Mouse (Mus musculus) lung, embryonic 14.5 days (tissue): ENCODE results near the gene Metrnl. TPM values are rescaled to one million over a fixed set of nuclear protein-coding genes. Genes with fewer than 3 reads are reported as not detected.

Experiments
- ATAC-seq: fragments of 200-750 bp; cut with Nextera tagmentation; 2 replicates; pipeline ENCODE4 v1.8.0; 2017; ENCODE audit warnings: mild to moderate bottlenecking, moderate TSS enrichment, moderate library complexity; ENCODE audit not compliant: insufficient read depth
- DNase-seq: peaks from one replicate; pipeline ENCODE4 v3.0.0-alpha.2; 2015
- H3K27ac ChIP-seq: fragments of 300-500 bp; sonication (generic); 2 replicates; pipeline ENCODE4 v1.5.1; 2014; ENCODE audit warnings: low read depth, mild to moderate bottlenecking, moderate library complexity
- H3K27me3 ChIP-seq: fragments of 300-500 bp; sonication (generic); 2 replicates; pipeline ENCODE4 v1.6.1; 2014; ENCODE audit warnings: low read length, control low read depth; ENCODE audit not compliant: insufficient read depth
- H3K36me3 ChIP-seq: fragments of 300-500 bp; sonication (generic); 2 replicates; pipeline ENCODE4 v1.6.1; 2014; ENCODE audit warnings: control low read depth; ENCODE audit not compliant: insufficient read depth
- H3K4me1 ChIP-seq: fragments of 300-500 bp; sonication (generic); 2 replicates; pipeline ENCODE4 v1.6.1; 2014; ENCODE audit warnings: antibody characterized with exemption, control low read depth; ENCODE audit not compliant: insufficient read depth
- H3K4me2 ChIP-seq: fragments of 300-500 bp; sonication (generic); 2 replicates; pipeline ENCODE4 v1.6.1; 2014; ENCODE audit warnings: mild to moderate bottlenecking
- H3K4me3 ChIP-seq: fragments of 300-500 bp; sonication (generic); 2 replicates; pipeline ENCODE4 v1.5.1; 2014; ENCODE audit warnings: low read depth, low read length
- H3K9ac ChIP-seq: fragments of 300-500 bp; sonication (generic); 2 replicates; pipeline ENCODE4 v1.6.1; 2014
- H3K9me3 ChIP-seq: fragments of 300-500 bp; sonication (generic); 2 replicates; pipeline ENCODE4 v1.6.1; 2016; ENCODE audit warnings: low read depth, low read length, control low read depth
- CTCF ChIP-seq: IDR thresholded peaks from 2 replicates; pipeline ENCODE4 v1.5.1; 2016; ENCODE audit warnings: antibody characterized with exemption, low read depth
- WGBS: fragments of 180-500 bp; shearing (Covaris S2); extraction: QIAGEN DNeasy Blood & Tissue Kit; methylation state at CpG from one replicate; pipeline ENCODE4 v1.1.7; 2014; 5-methylcytosine and 5-hydroxymethylcytosine counted together
- polyA plus RNA-seq: library from polyadenylated mRNA; unstranded; fragments of >200 nt; fragmentation: Nextera tagmentation; extraction: Ambion mirVana; gene quantifications from 2 replicates; pipeline ENCODE4 v1.2.1, GENCODE M21; 2014

Metrnl gene
- 18.6 and 20.2 TPM in 2 replicates for polyA plus RNA-seq

GRCm38 (mm10) chr11:121701244-121701643, at the start of gene Metrnl:
TSS of gene Metrnl (plus strand) at chr11:121701544.
- H3K36me3 ChIP-seq, result no peaks in the 10 kb centered on the region
- H3K27ac ChIP-seq, result peak within 1 kb of the TSS; percentile 76
- peak within 1 kb of the TSS; percentile 66 for H3K9ac ChIP-seq
- no peak for TF ChIP-seq CTCF
- H3K27me3 ChIP-seq, result peaks cover 3% of the 10 kb centered on the region; the same call in 1 of the 2 replicates
- ATAC-seq, result no peak
- H3K9me3 ChIP-seq, result no peaks in the 10 kb centered on the region
- no peak for DNase-seq
- peaks cover 4% of the 10 kb centered on the region; the same call in 1 of the 2 replicates for H3K4me1 ChIP-seq
- peak within 1 kb of the TSS; percentile 88 for H3K4me2 ChIP-seq
- H3K4me3 ChIP-seq, result peak within 1 kb of the TSS; percentile 73
- WGBS, result 86% methylated on average over 5 of the region's 5 CpGs

DNA sequence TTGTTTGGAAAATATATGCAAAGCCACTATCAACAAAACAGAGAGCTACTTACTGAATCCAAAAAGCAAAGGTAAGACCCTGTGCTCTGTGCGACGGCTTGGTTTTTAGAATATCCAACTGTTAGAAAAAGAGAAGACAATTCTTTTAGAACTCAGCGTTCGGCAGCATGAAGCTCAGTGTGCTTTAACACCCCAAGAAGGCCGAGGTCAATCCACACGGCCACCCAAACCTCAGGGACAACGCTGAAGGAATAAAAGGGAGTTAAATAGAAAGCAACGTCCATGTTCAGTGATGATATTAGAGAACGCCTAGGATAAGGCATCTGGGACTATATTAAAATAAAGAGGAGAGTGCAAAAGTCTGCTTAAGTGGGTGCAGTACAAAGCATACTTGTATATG, 49.8 kb upstream of the Metrnl start:
- Histone ChIP-seq H3K9me3 (no peaks in the 10 kb centered on the region), H3K4me1 (no peaks in the 10 kb centered on the region), H3K4me3 (no peak overlapping the region), H3K36me3 (peaks cover 8% of the 10 kb centered on the region; the same call in 1 of the 2 replicates), H3K27ac (no peak overlapping the region), H3K27me3 (no peaks in the 10 kb centered on the region), H3K4me2 (no peak overlapping the region), H3K9ac (no peak overlapping the region)
- ATAC-seq (no peak), DNase-seq (no peak)
- no peak for TF ChIP-seq CTCF
- WGBS, result 93% methylated on average over 9 of the region's 9 CpGs

- 90% methylated on average over 5 of the region's 5 CpGs for WGBS
Observed at GRCm38 (mm10) chr11:121651983-121652382, 49.4 kb upstream of the Metrnl start.

GRCm38 (mm10) chr11:121652547-121653305, 48.6 kb upstream of the Metrnl start:
- peak; percentile 82 for DNase-seq
- no peak for ATAC-seq
- TF ChIP-seq CTCF, result peak; percentile 65
- Histone ChIP-seq H3K4me2 (no peak overlapping the region), H3K4me1 (no peaks in the 10 kb centered on the region), H3K4me3 (no peak overlapping the region), H3K36me3 (peaks cover 8% of the 10 kb centered on the region; the same call in 1 of the 2 replicates), H3K9me3 (no peaks in the 10 kb centered on the region), H3K27me3 (no peaks in the 10 kb centered on the region), H3K9ac (no peak overlapping the region), H3K27ac (no peak overlapping the region)
- 43% methylated on average over 10 of the region's 10 CpGs for WGBS

More at GRCm38 (mm10) chr11:121651983-121652382, 49.4 kb upstream of the Metrnl start:
- H3K4me3 ChIP-seq, result no peak overlapping the region
- H3K27ac ChIP-seq, result no peak overlapping the region
- TF ChIP-seq CTCF, result no peak
- DNase-seq (no peak), ATAC-seq (no peak)
- H3K36me3 ChIP-seq, result peaks cover 8% of the 10 kb centered on the region; the same call in 1 of the 2 replicates
- no peaks in the 10 kb centered on the region for H3K27me3 ChIP-seq
- no peaks in the 10 kb centered on the region for H3K4me1 ChIP-seq
- H3K9me3 ChIP-seq, result no peaks in the 10 kb centered on the region
- no peak overlapping the region for H3K9ac ChIP-seq
- no peak overlapping the region for H3K4me2 ChIP-seq

GRCm38 (mm10) chr11:121653631-121654030, 47.7 kb upstream of the Metrnl start:
- ATAC-seq, result no peak
- Histone ChIP-seq H3K27me3 (no peaks in the 10 kb centered on the region), H3K27ac (no peak overlapping the region), H3K4me1 (no peaks in the 10 kb centered on the region), H3K36me3 (peaks cover 4% of the 10 kb centered on the region; the same call in 1 of the 2 replicates), H3K4me2 (no peak overlapping the region), H3K4me3 (no peak overlapping the region), H3K9ac (no peak overlapping the region), H3K9me3 (no peaks in the 10 kb centered on the region)
- 73% methylated on average over 4 of the region's 4 CpGs for WGBS
- no peak for DNase-seq
- TF ChIP-seq CTCF, result no peak

DNA sequence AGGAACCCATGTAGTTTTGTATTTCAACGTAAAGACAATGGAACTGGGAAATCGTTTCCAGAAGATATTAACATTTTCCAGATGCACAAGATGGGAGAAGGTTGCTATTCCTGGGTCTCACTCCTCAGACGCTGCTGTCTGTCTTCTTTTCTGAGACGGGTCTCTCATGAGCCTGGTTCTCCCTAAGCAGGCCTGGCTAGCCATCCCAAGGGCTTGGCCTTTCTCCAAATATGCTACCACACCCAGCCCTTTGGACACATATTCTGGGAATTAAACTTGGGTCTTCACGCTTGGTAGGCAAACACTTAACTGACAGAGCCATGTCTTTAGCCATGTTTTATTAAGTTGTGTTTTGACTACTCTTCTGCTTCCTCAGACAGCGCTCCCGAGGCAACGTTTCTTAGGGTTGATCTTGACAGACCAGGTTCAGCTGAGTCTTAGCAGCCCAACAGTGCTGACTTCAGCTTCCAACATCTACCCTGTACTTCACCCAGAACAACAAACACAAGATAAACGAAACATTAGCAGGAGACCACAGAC, 46.9 kb upstream of the Metrnl start:
- WGBS, result 69% methylated on average over 9 of the region's 9 CpGs
- H3K9me3 ChIP-seq, result no peaks in the 10 kb centered on the region

DNA sequence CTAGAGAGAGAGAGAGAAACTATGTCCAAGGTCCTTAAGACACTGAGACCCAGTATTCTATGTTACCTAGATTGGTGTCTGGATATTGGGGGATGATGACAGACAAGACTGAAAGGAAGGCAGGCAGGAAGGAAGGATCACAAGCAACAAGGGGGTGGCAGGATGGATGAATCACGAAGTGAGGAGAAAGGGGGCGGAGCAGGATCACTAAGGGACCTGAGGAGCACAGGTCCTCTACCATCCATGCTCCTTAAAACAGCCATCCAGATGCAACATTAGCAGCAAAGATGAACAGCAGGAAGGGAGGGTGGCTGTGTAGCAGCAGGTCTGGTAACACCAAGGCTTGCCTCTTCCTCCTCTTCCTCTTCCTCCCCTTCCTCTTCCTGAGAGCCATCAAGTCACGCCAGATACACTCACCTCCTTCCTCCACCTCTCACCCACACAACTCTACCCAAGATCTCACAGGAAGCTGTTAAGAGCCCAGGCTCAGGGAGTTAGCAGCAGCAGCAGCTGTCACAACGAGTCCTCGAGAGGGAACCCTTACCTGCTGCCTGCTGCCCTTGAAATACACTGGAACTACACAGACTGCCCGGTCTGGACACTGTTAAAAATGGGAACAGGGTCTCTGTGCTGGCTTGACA, 46.1 kb upstream of the Metrnl start:
- Histone ChIP-seq H3K4me3 (no peak overlapping the region), H3K9me3 (no peaks in the 10 kb centered on the region), H3K36me3 (no peaks in the 10 kb centered on the region), H3K27me3 (no peaks in the 10 kb centered on the region), H3K4me1 (no peaks in the 10 kb centered on the region), H3K4me2 (no peak overlapping the region), H3K27ac (no peak overlapping the region), H3K9ac (no peak overlapping the region)
- ATAC-seq (no peak), DNase-seq (no peak)
- 64% methylated on average over 6 of the region's 6 CpGs for WGBS
- no peak for TF ChIP-seq CTCF

More for the DNA sequence above, 46.9 kb upstream of the Metrnl start:
- no peak overlapping the region for H3K27ac ChIP-seq
- no peak overlapping the region for H3K4me2 ChIP-seq
- DNase-seq (no peak), ATAC-seq (no peak)
- H3K27me3 ChIP-seq, result no peaks in the 10 kb centered on the region
- no peaks in the 10 kb centered on the region for H3K36me3 ChIP-seq
- H3K4me3 ChIP-seq, result no peak overlapping the region
- no peak overlapping the region for H3K9ac ChIP-seq
- TF ChIP-seq CTCF, result no peak
- H3K4me1 ChIP-seq, result no peaks in the 10 kb centered on the region
